In genomic region chr4:137043799-137044198, GRCm38 (mm10) we compare ENCODE assay signal across 9 mouse cellular contexts. TPM values are rescaled to one million over a fixed set of nuclear protein-coding genes. Genes with fewer than 3 reads are reported as not detected.
DNase-seq lines count a peak whose midpoint lies in the region; ATAC-seq and TF ChIP-seq lines count a peak whose summit lies in the region.
"Had no signal": no experiment of that assay in that cellular context is flagged by ENCODE, and none has a peak within 500 bp of the region (broad histone marks: within the 10 kb centered on the region; RNA-seq: fewer than 3 reads in every experiment).

No protein-coding gene starts in this region.

- no peak for TF ChIP-seq CTCF in gastrocnemius, adult 2 months (IDR thresholded peaks at IDR 0.05)
- TF ChIP-seq CTCF in testis, adult 2 months (IDR thresholded peaks at IDR 0.05; ENCODE audit: control insufficient read depth, insufficient read depth, insufficient replicate concordance, low read depth, low read length): no peak

- H3K9ac ChIP-seq in stomach, embryonic 15.5 days: no peak overlapping the region

- H3K4me3 ChIP-seq in gastrocnemius, adult 2 months: no peak overlapping the region
- no peak overlapping the region for H3K4me3 ChIP-seq in testis, adult 2 months (ENCODE audit: control insufficient read depth, low read depth, low read length)
- no peak overlapping the region for H3K4me3 ChIP-seq in stomach, embryonic 15.5 days (replicated peaks)
- H3K4me3 ChIP-seq: megakaryocyte, embryonic 14.5 days had no signal

- H3K4me2 ChIP-seq in stomach, embryonic 15.5 days: 0 out of 2 replicates have a peak overlapping the region, but pooled peaks have one; percentile 24

- H3K27me3 ChIP-seq in testis, adult 2 months (ENCODE audit: control insufficient read depth, insufficient read depth, low read length): no peaks in the 10 kb centered on the region
- no peaks in the 10 kb centered on the region for H3K27me3 ChIP-seq in stomach, embryonic 15.5 days (replicated peaks)
- H3K27me3 ChIP-seq: megakaryocyte, embryonic 14.5 days had no signal

- no peaks in the 10 kb centered on the region for H3K36me3 ChIP-seq in testis, adult 2 months (ENCODE audit: control insufficient read depth, insufficient read depth, low read length)
- no peaks in the 10 kb centered on the region for H3K36me3 ChIP-seq in stomach, embryonic 15.5 days

- DNase-seq in gastrocnemius, adult 2 months: no peak
- DNase-seq in gastrocnemius, postnatal 10 days: no peak
- no peak for DNase-seq in testis, postnatal 14 days (ENCODE audit: low spot score)
- DNase-seq in kidney, postnatal 36 days: peak; percentile 67 to 84

- no peak for TF ChIP-seq POLR2A in testis, adult 2 months (IDR thresholded peaks at IDR 0.05; ENCODE audit: control insufficient read depth, low read depth, low read length)

- intact Hi-C loops in gastrocnemius, adult 2 months (cut with DNase I): no loop called here

- WGBS in stomach, embryonic 15.5 days: 32% methylated on average over 11 of the region's 11 CpGs

- no peaks in the 10 kb centered on the region; the same call in 1 of the 2 replicates for H3K4me1 ChIP-seq in testis, adult 2 months (ENCODE audit: control insufficient read depth, insufficient read depth, low read length)
- H3K4me1 ChIP-seq in stomach, embryonic 15.5 days: peaks cover 19% of the 10 kb centered on the region

- no peak for ATAC-seq in stomach, embryonic 15.5 days (ENCODE audit: insufficient read depth, low FRiP score, low read depth)
- ATAC-seq in granulocyte monocyte progenitor cell, adult 5-6 weeks (replicated peaks; ENCODE audit: poor library complexity, severe bottlenecking): no peak
- ATAC-seq in erythroid progenitor cell, adult 5-6 weeks (replicated peaks; ENCODE audit: low FRiP score, poor library complexity, severe bottlenecking): no peak

- peak overlapping the region; percentile 32; the same call in 1 of the 2 replicates for H3K27ac ChIP-seq in gastrocnemius, adult 2 months
- H3K27ac ChIP-seq in testis, adult 2 months (ENCODE audit: control insufficient read depth, insufficient read depth, low read depth, low read length): peak overlapping the region; percentile 36; the same call in 1 of the 2 replicates
- no peak overlapping the region for H3K27ac ChIP-seq in stomach, embryonic 15.5 days

- H3K9me3 ChIP-seq in stomach, embryonic 15.5 days: no peaks in the 10 kb centered on the region

RNA-seq across cellular contexts. Expression of gene Zbtb40, which starts 4.8 kb away (rescaled TPM):
- 1 to 10 TPM; 8.4 to 9.5 TPM for total RNA-seq in gastrocnemius, adult 2 months (2021)
- 1 to 10 TPM; 3.5 to 5.0 TPM for total RNA-seq in gastrocnemius, postnatal 10 days (2021)
- 7.7 and 8.0 TPM in 2 replicates for polyA plus RNA-seq in testis, adult 2 months (2012; rRNA removed)
- polyA plus RNA-seq in stomach, embryonic 15.5 days (2015; fragmentation: Nextera tagmentation; extraction: Ambion mirVana): 3.5 and 3.9 TPM in 2 replicates
- 4.0 and 5.4 TPM in 2 replicates for total RNA-seq in granulocyte monocyte progenitor cell, adult 5-6 weeks (2014; fragmentation: Nextera tagmentation)
- 4.4 and 6.9 TPM in 2 replicates for total RNA-seq in granulocyte monocyte progenitor cell, adult 5-6 weeks (2017)
- total RNA-seq in erythroid progenitor cell, adult 5-6 weeks (2015; ENCODE audit: low replicate concordance): 6.1 and 10.5 TPM in 2 replicates
- total RNA-seq in erythroid progenitor cell, adult 5-6 weeks (2017; ENCODE audit: low replicate concordance): 2.3 and 6.2 TPM in 2 replicates

Comparison
In these comparisons a context has a peak if more than half of its experiments do, and no peak if none do; other contexts are left out.
1. DNase-seq: peak in kidney, postnatal 36 days (2 of 2); none in gastrocnemius, adult 2 months (single experiment), gastrocnemius, postnatal 10 days (single experiment) and testis, postnatal 14 days (single experiment).